Mouse (Mus musculus) heart, embryonic 16.5 days (tissue): ENCODE results near the gene Iqsec1. TPM values are rescaled to one million over a fixed set of nuclear protein-coding genes. Genes with fewer than 3 reads are reported as not detected.

Experiments
- ATAC-seq: fragments of 200-750 bp; cut with Nextera tagmentation; replicated peaks from 2 replicates; pipeline ENCODE4 v1.8.0; 2017; ENCODE audit warnings: moderate number of reproducible peaks; ENCODE audit not compliant: insufficient read depth, low FRiP score; ENCODE audit errors: extremely low read depth
- H3K27ac ChIP-seq: fragments of 300-500 bp; sonication (generic); 2 replicates; pipeline ENCODE4 v1.5.1; 2014; ENCODE audit warnings: mild to moderate bottlenecking, low read length, control low read depth, moderate library complexity
- H3K27me3 ChIP-seq: fragments of 300-500 bp; sonication (generic); 2 replicates; pipeline ENCODE4 v1.6.1; 2014; ENCODE audit warnings: low read length, mixed read lengths; ENCODE audit not compliant: control insufficient read depth, insufficient read depth
- H3K36me3 ChIP-seq: fragments of 300-500 bp; sonication (generic); 2 replicates; pipeline ENCODE4 v1.6.1; 2014; ENCODE audit not compliant: control insufficient read depth, insufficient read depth
- H3K4me1 ChIP-seq: fragments of 300-500 bp; sonication (generic); 2 replicates; pipeline ENCODE4 v1.6.1; 2014; ENCODE audit warnings: low read length, mixed read lengths; ENCODE audit not compliant: control insufficient read depth, insufficient read depth
- H3K4me2 ChIP-seq: fragments of 300-500 bp; sonication (generic); 2 replicates; pipeline ENCODE4 v1.6.1; 2014; ENCODE audit warnings: low read depth, mild to moderate bottlenecking, control low read depth, low read length
- H3K4me3 ChIP-seq: fragments of 300-500 bp; sonication (generic); 2 replicates; pipeline ENCODE4 v1.5.1; 2014; ENCODE audit warnings: mild to moderate bottlenecking, control low read depth, low read length
- H3K9ac ChIP-seq: fragments of 300-500 bp; sonication (generic); 2 replicates; pipeline ENCODE4 v1.6.1; 2014; ENCODE audit warnings: low read length, control low read depth
- H3K9me3 ChIP-seq: fragments of 300-500 bp; sonication (generic); replicated peaks from 2 replicates; pipeline ENCODE4 v1.6.1; 2016; ENCODE audit warnings: low read length; ENCODE audit not compliant: control insufficient read depth
- WGBS: fragments of 180-500 bp; shearing (Covaris S2); extraction: QIAGEN DNeasy Blood & Tissue Kit; methylation state at CpG from one replicate; pipeline ENCODE4 v1.1.7; 2014; 5-methylcytosine and 5-hydroxymethylcytosine counted together
- polyA plus RNA-seq: library from polyadenylated mRNA; unstranded; fragments of >200 nt; fragmentation: Nextera tagmentation; extraction: Ambion mirVana; gene quantifications from 2 replicates; pipeline ENCODE4 v1.2.1, GENCODE M21; 2015

The Iqsec1 gene
- polyA plus RNA-seq, 1 experiment from 2014 or later, result 13.7 TPM

- Histone ChIP-seq H3K36me3 (no peaks in the 10 kb centered on the region), H3K27ac (peak overlapping the region; percentile 92), H3K4me2 (peak overlapping the region; percentile 94), H3K27me3 (no peaks in the 10 kb centered on the region), H3K4me1 (peaks cover 78% of the 10 kb centered on the region), H3K4me3 (peak overlapping the region; percentile 89), H3K9me3 (no peaks in the 10 kb centered on the region), H3K9ac (peak overlapping the region; percentile 97)
- WGBS, result 40% methylated on average over 4 of the region's 4 CpGs
- ATAC-seq, result no peak
These were observed 273.1 kb downstream of the Iqsec1 start for GRCm38 (mm10) chr6:90715245-90715905.

GRCm38 (mm10) chr6:90713650-90714049, 274.8 kb downstream of the Iqsec1 start:
- Histone ChIP-seq H3K4me1 (peaks cover 88% of the 10 kb centered on the region), H3K4me3 (no peak overlapping the region), H3K9me3 (no peaks in the 10 kb centered on the region), H3K9ac (no peak overlapping the region), H3K4me2 (no peak overlapping the region; the same call in 1 of the 2 replicates), H3K27ac (peak overlapping the region; percentile 57), H3K27me3 (no peaks in the 10 kb centered on the region), H3K36me3 (no peaks in the 10 kb centered on the region)
- 59% methylated on average over 3 of the region's 3 CpGs for WGBS
- ATAC-seq, result no peak

DNA sequence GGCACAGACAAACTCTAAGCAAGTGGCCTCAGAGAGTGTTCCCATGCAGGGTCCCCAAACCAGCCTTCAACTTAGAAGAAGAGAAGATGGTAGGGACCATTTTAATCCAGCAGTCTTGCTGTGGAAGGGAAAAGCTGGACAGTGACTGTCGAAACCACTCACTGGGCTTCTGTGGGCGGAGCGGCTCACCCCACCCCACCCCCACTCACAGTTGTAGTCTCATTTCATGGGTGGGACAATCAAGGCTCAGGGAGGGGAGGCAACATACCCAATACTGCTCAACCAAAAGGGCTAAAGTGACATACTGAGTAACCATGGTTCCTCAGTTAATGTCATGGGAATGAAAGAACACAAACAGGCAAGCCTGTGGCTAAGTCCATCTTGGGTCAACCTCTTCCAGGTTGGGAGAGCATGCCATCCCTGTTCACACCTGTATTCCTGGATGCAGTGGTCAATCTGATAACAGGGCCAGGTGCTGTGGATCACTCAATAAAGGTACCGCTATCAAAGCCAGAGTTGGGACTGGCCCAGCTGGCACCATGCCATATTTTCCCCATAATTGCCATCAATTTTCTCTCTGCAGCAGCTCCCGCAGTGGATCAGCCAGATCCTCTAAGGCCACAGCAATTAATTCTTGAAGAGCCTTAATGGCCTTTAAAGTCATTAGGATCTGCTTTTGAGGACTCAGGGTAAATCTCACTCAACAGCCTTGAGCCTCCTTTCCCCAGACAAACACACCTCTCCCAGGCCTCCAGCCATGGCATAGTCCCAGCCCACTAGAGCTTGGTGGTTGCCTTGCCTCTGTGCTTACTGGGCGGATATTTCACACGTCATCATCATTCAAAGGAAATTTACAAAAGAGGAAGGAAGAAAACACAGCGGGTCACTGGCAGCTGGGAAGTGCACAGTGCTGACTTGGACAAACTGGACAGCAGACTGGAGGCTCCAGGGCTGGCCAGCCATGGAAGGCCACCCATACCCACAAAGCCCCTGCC, 275.7 kb downstream of the Iqsec1 start:
- Histone ChIP-seq H3K4me3 (no peak overlapping the region), H3K27ac (peak overlapping the region; percentile 57), H3K36me3 (no peaks in the 10 kb centered on the region), H3K9me3 (no peaks in the 10 kb centered on the region), H3K4me1 (peaks cover 89% of the 10 kb centered on the region), H3K4me2 (no peak overlapping the region), H3K9ac (no peak overlapping the region), H3K27me3 (no peaks in the 10 kb centered on the region)
- ATAC-seq, result no peak
- WGBS, result 48% methylated on average over 8 of the region's 8 CpGs

DNA sequence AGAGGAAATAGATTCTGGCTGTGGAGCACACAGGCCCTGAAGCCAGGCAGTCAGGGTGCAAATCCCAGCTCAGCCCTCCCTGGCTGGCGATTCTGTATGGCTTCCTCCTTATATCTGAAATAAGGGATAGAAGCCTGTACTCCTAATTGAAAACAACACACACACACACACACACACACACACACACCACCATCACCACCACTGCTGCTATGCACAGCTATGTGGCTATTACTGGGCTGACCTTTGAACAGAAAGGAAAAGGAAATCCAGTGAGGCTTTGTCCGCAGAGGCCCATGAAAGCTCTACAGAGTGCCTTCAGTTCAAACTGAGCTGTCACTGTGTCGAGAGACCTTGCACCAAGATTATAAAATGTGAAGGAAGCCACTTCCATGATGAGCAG, 276.4 kb downstream of the Iqsec1 start:
- H3K4me1 ChIP-seq, result peaks cover 89% of the 10 kb centered on the region
- H3K27ac ChIP-seq, result peak overlapping the region; percentile 38
- no peak for ATAC-seq
- 57% methylated on average over 3 of the region's 3 CpGs for WGBS
- no peak overlapping the region for H3K4me3 ChIP-seq
- H3K27me3 ChIP-seq, result no peaks in the 10 kb centered on the region
- peak overlapping the region; percentile 34; the same call in 1 of the 2 replicates for H3K9ac ChIP-seq
- H3K9me3 ChIP-seq, result no peaks in the 10 kb centered on the region
- no peak overlapping the region for H3K4me2 ChIP-seq
- H3K36me3 ChIP-seq, result no peaks in the 10 kb centered on the region

GRCm38 (mm10) chr6:90711476-90712035, 276.9 kb downstream of the Iqsec1 start:
- WGBS, result 62% methylated on average over 12 of the region's 12 CpGs
- H3K27me3 ChIP-seq, result no peaks in the 10 kb centered on the region
- H3K9ac ChIP-seq, result peak overlapping the region; percentile 38
- peak overlapping the region; percentile 38 for H3K27ac ChIP-seq
- no peak for ATAC-seq
- H3K9me3 ChIP-seq, result no peaks in the 10 kb centered on the region
- no peak overlapping the region for H3K4me2 ChIP-seq
- peaks cover 89% of the 10 kb centered on the region for H3K4me1 ChIP-seq
- no peak overlapping the region for H3K4me3 ChIP-seq
- no peaks in the 10 kb centered on the region for H3K36me3 ChIP-seq

DNA sequence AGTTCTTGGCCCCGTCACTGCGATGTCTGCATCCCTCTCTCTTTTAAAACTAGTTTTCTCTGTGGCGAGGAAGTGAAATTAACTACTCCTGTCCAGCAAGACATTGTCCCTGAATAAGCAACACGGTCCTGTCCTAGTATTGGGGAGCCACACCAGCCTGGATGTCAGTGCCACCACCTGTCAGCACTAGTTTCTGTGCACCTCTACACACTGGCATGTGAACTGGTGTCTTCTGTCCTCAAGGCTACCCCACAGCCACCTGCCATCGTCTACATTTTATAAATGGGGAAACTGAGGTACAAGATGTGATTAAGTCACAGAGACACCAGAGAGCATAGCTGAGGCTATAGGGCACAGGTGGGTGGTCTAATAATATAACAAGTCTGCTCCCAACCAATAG, 277.7 kb downstream of the Iqsec1 start:
- no peak overlapping the region for H3K9ac ChIP-seq
- H3K27ac ChIP-seq, result peak overlapping the region; percentile 78
- H3K4me1 ChIP-seq, result peaks cover 95% of the 10 kb centered on the region
- H3K9me3 ChIP-seq, result no peaks in the 10 kb centered on the region
- no peaks in the 10 kb centered on the region for H3K27me3 ChIP-seq
- WGBS, result 77% methylated on average over 5 of the region's 5 CpGs
- ATAC-seq, result no peak
- H3K4me2 ChIP-seq, result no peak overlapping the region
- no peak overlapping the region for H3K4me3 ChIP-seq
- no peaks in the 10 kb centered on the region for H3K36me3 ChIP-seq

- ATAC-seq, result peak; percentile 46
- H3K27me3 ChIP-seq, result no peaks in the 10 kb centered on the region
- peaks cover 96% of the 10 kb centered on the region for H3K4me1 ChIP-seq
- H3K4me3 ChIP-seq, result no peak overlapping the region
- H3K27ac ChIP-seq, result peak overlapping the region; percentile 78
- H3K4me2 ChIP-seq, result peak overlapping the region; percentile 14; the same call in 1 of the 2 replicates
- H3K9me3 ChIP-seq, result no peaks in the 10 kb centered on the region
- H3K9ac ChIP-seq, result peak overlapping the region; percentile 30; the same call in 1 of the 2 replicates
- 48% methylated on average over 9 of the region's 9 CpGs for WGBS
- H3K36me3 ChIP-seq, result no peaks in the 10 kb centered on the region
These were observed 278.3 kb downstream of the Iqsec1 start for GRCm38 (mm10) chr6:90709929-90710777.

GRCm38 (mm10) chr6:90708061-90708618, 280.3 kb downstream of the Iqsec1 start:
- no peaks in the 10 kb centered on the region for H3K9me3 ChIP-seq
- H3K4me1 ChIP-seq, result peaks cover 99% of the 10 kb centered on the region
- H3K36me3 ChIP-seq, result no peaks in the 10 kb centered on the region
- no peak overlapping the region for H3K9ac ChIP-seq
- ATAC-seq, result no peak
- H3K4me3 ChIP-seq, result no peak overlapping the region
- H3K27me3 ChIP-seq, result no peaks in the 10 kb centered on the region
- no peak overlapping the region for H3K4me2 ChIP-seq
- H3K27ac ChIP-seq, result peak overlapping the region; percentile 94
